Mouse (Mus musculus) heart, postnatal 0 days (tissue): ENCODE data around the gene Fam135a.

Source experiments
- CTCF ChIP-seq: IDR thresholded peaks from 2 replicates; pipeline ENCODE4 v1.5.1; 2016; ENCODE audit warnings: antibody characterized with exemption, control low read depth, low read depth
- EP300 ChIP-seq: IDR thresholded peaks from 2 replicates; pipeline ENCODE4 v1.6.1; 2016; ENCODE audit warnings: antibody characterized with exemption, low read depth

DNA sequence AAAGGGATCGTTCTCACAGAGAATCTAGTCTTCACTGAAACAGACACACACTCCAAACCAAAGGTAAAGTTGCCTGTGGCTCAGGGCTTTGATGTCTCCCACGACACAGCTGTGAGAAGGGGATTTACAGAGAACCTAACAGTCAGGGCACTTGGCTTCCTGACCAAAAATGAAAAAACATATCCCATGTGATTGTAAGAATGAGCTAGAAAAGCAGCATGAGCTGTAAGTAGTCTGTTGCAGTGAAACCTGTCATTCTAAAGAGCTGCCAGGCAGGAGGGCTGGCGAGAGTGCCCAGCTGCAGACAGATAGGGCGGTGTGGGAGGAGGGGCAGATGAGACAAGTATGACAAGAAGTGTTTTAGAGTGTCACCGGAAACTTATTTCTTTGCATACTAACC lies 54.5 kb downstream of the Fam135a start:
- TF ChIP-seq CTCF: no peak
- no peak for TF ChIP-seq EP300
